Mouse (Mus musculus): ENCODE data around the gene Loxl3. TPM values are rescaled to one million over a fixed set of nuclear protein-coding genes. Genes with fewer than 3 reads are reported as not detected.

Loxl3 gene
- polyA plus RNA-seq, 1 experiment from 2014 or later = 21.9 TPM

DNA sequence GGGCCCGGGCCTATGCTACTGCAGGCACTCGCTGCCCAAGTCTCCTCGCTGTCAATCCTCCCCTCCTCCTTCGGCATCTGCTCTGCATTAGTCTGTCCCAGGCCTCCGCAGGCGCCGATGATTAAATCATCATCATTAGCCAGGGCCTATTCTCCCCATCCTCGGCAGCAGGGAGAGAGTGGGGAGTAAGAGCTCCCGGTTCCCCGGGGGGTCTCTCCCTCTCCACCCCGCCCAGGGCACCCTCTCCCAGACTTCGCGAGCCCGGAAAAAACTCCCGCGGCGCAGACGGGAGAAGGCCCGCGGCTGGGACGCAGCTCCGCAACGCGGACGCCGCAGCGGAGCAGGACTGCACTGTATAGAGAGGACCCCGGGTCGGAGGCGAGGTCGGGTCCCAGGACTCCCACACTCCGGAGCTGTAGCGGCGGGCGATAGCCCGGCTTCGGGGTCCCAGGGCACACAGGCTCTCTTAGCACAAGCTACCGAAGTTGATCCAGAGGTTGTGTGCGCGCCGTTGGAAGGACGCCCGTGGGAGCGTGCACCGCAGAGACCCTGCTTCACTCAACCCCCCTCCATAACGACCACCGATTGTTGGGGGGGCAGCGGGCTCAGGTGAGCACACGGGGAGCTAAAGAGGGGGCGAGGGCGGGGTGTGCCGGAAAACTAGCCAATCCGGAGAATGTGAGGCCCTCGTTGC is 43.8 kb downstream of the Loxl3 start, which contains the start of gene Pcgf1:
Gene Pcgf1, plus strand, starts transcription at position 240 of the 694 bp plus-strand sequence.
- H3K27me3 ChIP-seq = peaks cover 48% of the 10 kb centered on the region
- peak within 1 kb of the TSS; percentile 88 for H3K9ac ChIP-seq
- peak within 1 kb of the TSS; percentile 86 for H3K27ac ChIP-seq
- peak within 1 kb of the TSS; percentile 97 for H3K4me2 ChIP-seq
- H3K4me1 ChIP-seq = peaks cover 14% of the 10 kb centered on the region
- peak within 1 kb of the TSS; percentile 79 for H3K4me3 ChIP-seq
- no peaks in the 10 kb centered on the region for H3K9me3 ChIP-seq
- under 1% methylated on average over 54 of the region's 54 CpGs for WGBS
- peaks cover 15% of the 10 kb centered on the region for H3K36me3 ChIP-seq
- ATAC-seq (ENCODE audit: borderline replicate concordance, extremely low read depth, low FRiP score, low TSS enrichment) = peak; percentile 62; the same call in 1 of the 2 replicates

DNA sequence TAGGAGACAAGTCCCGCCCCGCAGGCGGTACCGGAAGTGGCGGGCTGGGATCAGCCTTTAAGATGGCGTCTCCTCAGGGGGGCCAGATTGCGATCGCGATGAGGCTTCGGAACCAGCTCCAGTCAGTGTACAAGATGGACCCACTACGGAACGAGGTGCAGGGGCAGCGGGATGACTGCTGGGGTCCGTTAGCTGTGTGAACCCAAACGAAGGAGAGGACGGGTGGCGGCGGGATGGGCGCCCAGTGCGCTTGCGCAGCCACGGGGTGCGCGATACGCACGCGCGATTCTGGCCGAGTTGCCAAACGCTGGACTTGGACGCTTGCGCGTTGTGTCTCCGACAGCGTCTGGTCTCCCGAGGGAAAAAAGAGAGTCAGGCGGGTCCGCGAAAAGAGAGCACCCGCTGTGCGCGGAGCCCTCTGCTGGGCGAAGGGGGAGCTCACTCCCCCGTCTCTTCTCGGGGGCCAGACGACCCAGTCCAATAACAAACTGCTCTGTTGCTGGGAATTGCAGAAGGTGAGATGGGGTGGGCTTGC is 44.4 kb downstream of the Loxl3 start:
- Histone ChIP-seq H3K9me3 (no peaks in the 10 kb centered on the region), H3K36me3 (peaks cover 15% of the 10 kb centered on the region), H3K4me2 (peak overlapping the region; percentile 97), H3K4me3 (peak overlapping the region; percentile 79), H3K27me3 (peaks cover 48% of the 10 kb centered on the region), H3K27ac (peak overlapping the region; percentile 86), H3K4me1 (peaks cover 14% of the 10 kb centered on the region), H3K9ac (peak overlapping the region; percentile 88)
- peak; percentile 93 for ATAC-seq (ENCODE audit: borderline replicate concordance, extremely low read depth, low FRiP score, low TSS enrichment)
- under 1% methylated on average over 46 of the region's 46 CpGs for WGBS

DNA sequence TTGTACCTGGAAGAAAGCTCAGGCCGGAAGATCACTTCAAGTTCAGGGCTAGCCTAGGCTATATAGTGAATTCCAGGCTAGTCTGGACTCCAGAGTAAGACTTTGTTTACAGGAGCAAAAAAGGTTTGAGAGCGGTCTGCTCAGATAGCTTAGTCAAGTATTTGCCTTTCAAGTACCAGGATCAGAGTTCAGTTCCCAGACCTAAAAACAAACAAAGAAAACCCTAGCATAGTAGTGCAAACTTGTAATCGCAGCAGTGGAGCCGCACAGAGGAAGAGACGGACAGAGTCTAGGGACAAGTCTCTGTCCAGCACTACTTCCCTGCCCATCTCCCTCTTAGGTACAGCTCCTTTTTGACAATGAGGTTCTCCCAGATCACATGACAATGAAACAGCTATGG is 46.2 kb downstream of the Loxl3 start:
- Histone ChIP-seq H3K27me3 (peaks cover 48% of the 10 kb centered on the region), H3K9ac (no peak overlapping the region), H3K4me2 (no peak overlapping the region), H3K4me3 (no peak overlapping the region), H3K9me3 (no peaks in the 10 kb centered on the region), H3K36me3 (peaks cover 15% of the 10 kb centered on the region), H3K4me1 (peaks cover 14% of the 10 kb centered on the region), H3K27ac (no peak overlapping the region)
- 80% methylated on average over 5 of the region's 5 CpGs for WGBS
- ATAC-seq (ENCODE audit: borderline replicate concordance, extremely low read depth, low FRiP score, low TSS enrichment) = no peak

DNA sequence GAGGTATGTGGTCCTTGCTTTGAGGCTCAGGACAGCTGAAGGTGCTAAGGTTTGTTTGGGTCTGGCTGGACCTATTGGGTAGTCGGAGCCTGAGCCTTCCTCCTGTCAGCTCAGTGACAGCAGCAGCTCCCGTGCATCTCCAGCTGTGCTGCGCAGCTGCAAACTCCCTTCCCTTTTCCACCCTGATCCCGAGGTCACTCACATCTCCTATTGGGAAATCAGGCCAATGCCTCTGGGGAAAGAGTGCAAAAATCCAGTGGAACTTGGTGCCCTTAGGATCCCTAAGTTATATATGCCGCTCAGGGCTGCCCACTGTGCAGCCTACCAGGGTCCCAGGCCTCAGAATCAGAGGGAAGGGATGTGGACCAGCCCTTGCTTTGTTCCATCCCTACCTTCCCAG is 49.5 kb downstream of the Loxl3 start:
- H3K27me3 ChIP-seq = peaks cover 62% of the 10 kb centered on the region

DNA sequence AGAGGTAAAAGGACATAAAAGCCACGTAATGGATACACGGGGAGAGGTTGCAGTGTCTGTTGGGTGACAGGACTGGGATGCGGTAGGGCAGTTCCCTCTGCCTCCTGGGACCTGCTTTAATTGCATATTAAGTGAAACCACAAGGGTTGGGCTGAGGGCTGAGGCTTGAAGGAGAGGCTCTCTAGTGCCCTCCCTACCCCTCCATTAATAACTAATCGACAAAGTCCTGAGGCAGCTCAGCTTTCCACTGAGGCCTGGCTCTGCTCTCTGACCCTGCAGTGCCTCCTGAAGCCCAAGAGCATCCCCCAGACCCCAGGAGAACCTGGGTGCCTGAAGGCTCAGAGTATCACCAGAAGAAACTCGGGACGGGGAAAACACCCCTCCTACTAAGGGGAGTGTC is 50.5 kb downstream of the Loxl3 start:
- H3K4me1 ChIP-seq = peaks cover 17% of the 10 kb centered on the region
- H3K27ac ChIP-seq = no peak overlapping the region
- H3K36me3 ChIP-seq = peaks cover 15% of the 10 kb centered on the region
- no peaks in the 10 kb centered on the region for H3K9me3 ChIP-seq
- H3K27me3 ChIP-seq = peaks cover 70% of the 10 kb centered on the region
- no peak overlapping the region for H3K4me2 ChIP-seq
- H3K9ac ChIP-seq = no peak overlapping the region
- WGBS = 6% methylated on average over 6 of the region's 6 CpGs
- H3K4me3 ChIP-seq = no peak overlapping the region
- no peak for ATAC-seq (ENCODE audit: borderline replicate concordance, extremely low read depth, low FRiP score, low TSS enrichment)

More for the DNA sequence above, 49.5 kb downstream of the Loxl3 start:
- 20% methylated on average over 5 of the region's 5 CpGs for WGBS
- H3K4me3 ChIP-seq = no peak overlapping the region
- H3K4me2 ChIP-seq = no peak overlapping the region
- H3K9ac ChIP-seq = no peak overlapping the region
- no peak overlapping the region for H3K27ac ChIP-seq
- H3K9me3 ChIP-seq = no peaks in the 10 kb centered on the region
- no peak for ATAC-seq (ENCODE audit: borderline replicate concordance, extremely low read depth, low FRiP score, low TSS enrichment)
- peaks cover 15% of the 10 kb centered on the region for H3K36me3 ChIP-seq
- H3K4me1 ChIP-seq = peaks cover 24% of the 10 kb centered on the region

DNA sequence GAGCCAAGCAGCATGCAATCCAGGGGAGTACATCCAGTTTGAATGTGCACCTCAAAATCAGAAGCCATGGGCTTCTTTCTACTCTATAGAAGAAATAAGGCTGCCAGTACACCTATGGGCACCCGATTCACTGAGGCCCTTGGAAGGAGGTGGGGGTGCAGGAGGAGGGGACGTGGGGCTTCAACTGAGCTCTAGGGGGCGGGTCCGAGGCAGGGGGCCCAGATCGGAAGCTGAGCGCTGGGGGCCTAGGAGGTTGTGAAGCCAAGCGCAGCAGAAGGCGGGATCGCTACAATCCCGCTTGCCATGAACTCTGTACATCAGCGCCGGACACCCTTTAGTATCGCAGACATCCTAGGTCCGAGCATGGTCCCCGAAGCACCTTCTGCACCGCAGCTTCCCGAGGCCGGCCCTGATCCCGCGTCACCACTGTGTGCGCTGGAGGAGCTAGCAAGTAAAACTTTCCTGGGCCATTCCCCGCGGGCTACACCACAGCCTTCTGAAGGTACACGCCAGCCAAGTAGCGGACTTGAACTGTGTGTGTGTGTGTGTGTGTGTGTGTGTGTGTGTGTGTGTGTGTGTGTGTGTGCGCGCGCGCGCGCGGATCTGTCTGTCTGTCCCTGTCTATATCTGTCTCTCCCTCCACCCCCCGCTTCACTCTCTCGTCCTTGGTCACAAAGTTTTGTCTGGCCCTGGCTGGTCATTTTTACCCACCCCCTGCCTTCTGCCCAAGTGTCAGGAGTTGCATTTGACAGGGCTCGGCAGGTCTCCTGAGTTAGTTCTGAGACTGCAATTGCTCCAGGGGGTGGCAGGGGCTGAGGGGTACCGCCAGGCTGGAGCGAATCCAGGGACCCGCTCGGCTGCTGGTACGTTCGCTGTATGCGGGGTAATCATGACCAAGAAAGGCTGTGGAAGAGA is 52.4 kb downstream of the Loxl3 start, which contains the start of gene Lbx2:
Gene Lbx2, plus strand, starts transcription at position 247 of the 915 bp plus-strand sequence.
- peaks cover 16% of the 10 kb centered on the region for H3K4me1 ChIP-seq
- H3K4me2 ChIP-seq = peak within 1 kb of the TSS; percentile 51
- ATAC-seq (ENCODE audit: borderline replicate concordance, extremely low read depth, low FRiP score, low TSS enrichment) = no peak
- WGBS = 3% methylated on average over 42 of the region's 42 CpGs
- no peaks in the 10 kb centered on the region for H3K9me3 ChIP-seq
- H3K9ac ChIP-seq = no peak within 1 kb of the TSS
- peaks cover 79% of the 10 kb centered on the region for H3K27me3 ChIP-seq
- peak within 1 kb of the TSS; percentile 32 for H3K4me3 ChIP-seq
- no peak within 1 kb of the TSS for H3K27ac ChIP-seq
- 0 out of 2 replicates have a peak, but pooled peaks cover under 1% of the 10 kb centered on the region for H3K36me3 ChIP-seq

DNA sequence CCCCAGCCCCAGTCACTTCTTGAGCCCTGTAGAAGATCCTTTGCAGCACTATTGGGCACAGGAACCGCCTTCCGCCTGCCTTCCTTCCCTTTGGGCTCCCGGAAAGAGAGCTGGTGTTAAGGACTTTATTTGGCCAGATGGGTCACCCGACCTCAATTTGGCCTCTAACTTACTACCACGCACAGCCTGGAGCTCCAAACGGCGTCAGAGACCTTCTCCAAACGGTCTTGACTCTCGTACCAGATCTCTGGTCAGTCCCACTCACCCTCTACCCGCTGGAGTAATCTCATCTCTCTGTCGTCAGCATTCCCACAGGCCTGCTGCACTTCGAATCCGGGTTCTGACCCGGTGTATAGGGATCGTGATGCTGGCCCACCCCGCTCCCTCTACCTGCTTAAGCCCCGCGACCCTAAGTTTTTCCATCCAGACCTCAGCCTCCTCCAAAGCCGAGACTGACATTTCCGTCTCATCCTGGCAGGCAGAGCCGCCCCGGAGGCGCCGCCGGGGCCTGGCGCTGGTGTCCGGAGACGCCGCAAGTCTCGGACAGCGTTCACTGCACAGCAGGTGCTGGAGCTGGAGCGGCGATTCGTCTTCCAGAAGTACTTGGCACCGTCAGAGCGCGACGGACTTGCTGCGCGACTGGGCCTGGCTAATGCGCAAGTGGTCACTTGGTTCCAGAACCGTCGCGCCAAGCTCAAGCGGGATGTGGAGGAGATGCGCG is 53.4 kb downstream of the Loxl3 start:
- no peak for ATAC-seq (ENCODE audit: borderline replicate concordance, extremely low read depth, low FRiP score, low TSS enrichment)

DNA sequence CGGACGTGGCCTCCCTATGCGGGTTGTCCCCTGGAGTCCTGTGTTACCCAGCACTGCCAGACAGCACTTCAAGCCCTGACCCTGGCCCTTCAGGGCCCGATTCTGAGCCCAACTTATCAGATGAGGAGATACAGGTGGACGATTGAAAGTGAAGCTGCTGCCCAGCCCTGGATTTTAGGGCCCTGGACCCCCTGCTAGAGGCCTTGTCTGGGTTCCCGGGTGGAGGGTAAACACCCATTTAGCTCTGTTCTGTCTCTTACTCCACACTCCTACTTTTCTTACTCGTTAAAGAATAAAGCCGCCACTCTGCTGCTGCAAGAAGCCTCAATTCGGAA is 53.9 kb downstream of the Loxl3 start:
- Histone ChIP-seq H3K4me3 (peak overlapping the region; percentile 32), H3K4me1 (peaks cover 19% of the 10 kb centered on the region), H3K4me2 (peak overlapping the region; percentile 51), H3K9ac (no peak overlapping the region; the same call in 1 of the 2 replicates), H3K36me3 (no peaks in the 10 kb centered on the region), H3K27me3 (peaks cover 73% of the 10 kb centered on the region), H3K27ac (no peak overlapping the region), H3K9me3 (no peaks in the 10 kb centered on the region)
- no peak for ATAC-seq (ENCODE audit: borderline replicate concordance, extremely low read depth, low FRiP score, low TSS enrichment)
- 12% methylated on average over 9 of the region's 9 CpGs for WGBS

More for the DNA sequence above, 53.4 kb downstream of the Loxl3 start:
- no peak overlapping the region; the same call in 1 of the 2 replicates for H3K9ac ChIP-seq
- no peak overlapping the region for H3K27ac ChIP-seq
- H3K9me3 ChIP-seq = no peaks in the 10 kb centered on the region
- WGBS = 2% methylated on average over 47 of the region's 47 CpGs
- peak overlapping the region; percentile 51 for H3K4me2 ChIP-seq
- peak overlapping the region; percentile 32 for H3K4me3 ChIP-seq
- H3K4me1 ChIP-seq = peaks cover 16% of the 10 kb centered on the region
- H3K36me3 ChIP-seq = no peaks in the 10 kb centered on the region
- peaks cover 78% of the 10 kb centered on the region for H3K27me3 ChIP-seq

DNA sequence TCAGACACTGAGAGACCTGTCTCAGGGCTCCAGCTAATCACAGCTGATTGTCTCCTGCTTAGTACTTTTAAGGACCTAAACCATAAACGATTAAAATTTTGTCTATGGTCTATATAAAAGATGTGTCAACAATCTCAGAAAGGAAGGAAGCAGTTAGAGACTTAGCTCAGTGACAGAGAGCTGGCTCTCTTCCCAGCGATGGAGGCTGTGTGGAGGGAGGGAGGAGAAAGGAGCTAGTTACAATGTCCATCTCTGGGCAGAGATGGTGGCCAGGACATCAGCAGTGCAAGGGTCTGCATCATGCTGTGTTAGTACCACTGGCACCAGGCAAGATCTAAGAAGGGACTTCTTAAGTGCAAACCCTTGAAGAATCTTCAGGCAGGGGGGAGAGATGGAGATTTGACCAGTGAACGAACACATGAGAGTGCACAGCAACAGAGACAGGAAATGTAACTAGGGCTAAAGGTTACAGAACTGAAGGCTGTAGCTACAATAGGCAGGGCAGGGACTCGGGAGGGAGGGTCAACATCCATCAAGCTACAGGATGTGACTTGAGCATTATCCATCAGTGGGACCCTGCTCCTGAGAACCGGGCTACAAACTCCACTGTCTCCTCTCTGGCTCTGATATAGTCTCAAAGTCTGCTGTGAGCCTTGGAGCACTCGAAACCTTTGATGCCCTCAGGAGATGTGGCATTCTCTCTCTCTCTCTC is 58.6 kb downstream of the Loxl3 start:
- ATAC-seq (ENCODE audit: borderline replicate concordance, extremely low read depth, low FRiP score, low TSS enrichment) = peak; percentile 53; the same call in 1 of the 2 replicates
- Histone ChIP-seq H3K36me3 (no peaks in the 10 kb centered on the region), H3K9me3 (no peaks in the 10 kb centered on the region), H3K4me3 (no peak overlapping the region), H3K27ac (peak overlapping the region; percentile 57; the same call in 1 of the 2 replicates), H3K9ac (no peak overlapping the region), H3K4me2 (no peak overlapping the region), H3K27me3 (peaks cover 26% of the 10 kb centered on the region), H3K4me1 (peaks cover 10% of the 10 kb centered on the region)
- WGBS = 25% methylated on average over 6 of the region's 6 CpGs

DNA sequence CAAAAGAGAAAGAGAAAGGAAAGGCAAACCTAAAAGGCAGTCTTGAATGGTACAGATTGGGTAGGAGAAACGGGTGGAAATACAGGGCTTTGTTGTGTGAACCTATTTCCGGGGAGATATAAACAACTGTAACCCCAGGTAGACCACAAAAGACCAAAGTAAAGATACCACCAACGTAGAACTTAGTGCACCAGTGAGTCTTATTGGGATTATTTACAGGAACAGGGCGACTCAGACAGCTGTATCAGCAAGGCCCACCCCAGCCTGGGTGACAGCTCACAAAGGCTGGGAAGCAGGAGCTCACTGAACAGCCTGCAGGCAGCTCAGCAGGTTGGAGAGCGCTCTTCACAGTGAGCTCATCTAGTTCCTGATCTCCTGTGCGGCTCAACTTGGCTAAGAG is 62.0 kb downstream of the Loxl3 start:
- Histone ChIP-seq H3K4me2 (no peak overlapping the region), H3K4me3 (no peak overlapping the region), H3K4me1 (0 out of 2 replicates have a peak, but pooled peaks cover 6% of the 10 kb centered on the region), H3K36me3 (no peaks in the 10 kb centered on the region), H3K9me3 (no peaks in the 10 kb centered on the region), H3K27me3 (no peaks in the 10 kb centered on the region; the same call in 1 of the 2 replicates), H3K9ac (no peak overlapping the region), H3K27ac (no peak overlapping the region)
- WGBS = 41% methylated on average over 6 of the region's 6 CpGs
- no peak for ATAC-seq (ENCODE audit: borderline replicate concordance, extremely low read depth, low FRiP score, low TSS enrichment)

DNA sequence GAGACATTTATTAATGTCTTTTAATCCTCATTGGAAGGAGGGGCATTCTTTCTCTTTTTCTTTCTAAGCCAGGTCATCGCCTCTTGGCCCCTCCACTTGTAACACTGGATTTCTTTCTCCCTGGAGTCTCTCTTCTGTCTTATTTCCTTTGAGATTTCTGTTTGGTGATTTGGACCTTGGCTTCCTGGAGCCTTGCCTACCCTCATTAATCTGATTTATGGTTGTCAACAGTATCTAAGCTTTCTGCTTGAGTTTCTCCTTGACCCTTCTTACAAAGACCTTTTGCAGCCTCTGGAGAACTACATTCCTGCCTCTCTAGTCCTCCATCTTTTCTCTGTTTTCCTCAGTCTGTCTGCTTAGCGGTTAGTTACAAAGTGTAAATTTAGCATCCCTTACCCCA is 64.4 kb downstream of the Loxl3 start:
- no peak overlapping the region for H3K27ac ChIP-seq
- H3K4me3 ChIP-seq = no peak overlapping the region
- H3K36me3 ChIP-seq = no peaks in the 10 kb centered on the region
- H3K4me1 ChIP-seq = peaks cover 16% of the 10 kb centered on the region
- no peaks in the 10 kb centered on the region; the same call in 1 of the 2 replicates for H3K27me3 ChIP-seq
- no peak for ATAC-seq (ENCODE audit: borderline replicate concordance, extremely low read depth, low FRiP score, low TSS enrichment)
- no peak overlapping the region for H3K9ac ChIP-seq
- H3K9me3 ChIP-seq = no peaks in the 10 kb centered on the region
- 60% methylated on average over 2 of the region's 2 CpGs for WGBS
- H3K4me2 ChIP-seq = no peak overlapping the region

All from lung, embryonic 15.5 days (tissue).